Mouse (Mus musculus): ENCODE measurements at regions not wholly inside any gene's neighbourhood (a gene's known extent, or its start where the extent isn't known, plus 50 kb on each side); places are given as distances from the start of the nearest gene placed in this dataset.
A peak's percentile ranks its signal among the peaks of the same experiment; 100 is the strongest.

DNA sequence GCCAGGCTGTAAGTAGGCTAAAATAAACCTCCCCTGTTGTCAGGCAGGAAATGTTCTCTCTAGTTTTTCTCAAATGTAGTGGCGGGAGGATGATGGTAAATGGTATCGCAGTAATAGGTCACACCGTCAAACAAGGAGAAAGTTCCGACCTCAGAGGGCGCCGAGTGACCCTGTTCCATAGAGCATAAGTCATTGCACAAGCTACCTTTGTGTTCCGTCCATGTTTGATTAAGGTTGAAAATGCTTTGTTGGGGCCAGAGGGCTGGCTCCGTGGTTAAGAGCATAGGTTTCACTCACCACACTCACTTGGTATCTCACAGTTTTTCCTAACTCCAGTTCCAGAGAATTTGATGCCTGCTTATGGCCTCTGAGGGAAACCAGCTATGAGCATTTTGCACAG, 920.4 kb upstream of the Adgrl2 start:
- Histone ChIP-seq H3K4me3 (replicated peaks; ENCODE audit: insufficient read depth, low read depth, low read length) (no peak overlapping the region), H3K27me3 (ENCODE audit: control insufficient read depth, insufficient read depth, low read length) (no peaks in the 10 kb centered on the region), H3K4me1 (ENCODE audit: control insufficient read depth, insufficient read depth, low read length) (no peaks in the 10 kb centered on the region), H3K27ac (ENCODE audit: insufficient read depth, low read length) (no peak overlapping the region)
- DNase-seq: no peak
- 92% methylated on average over 8 of the region's 8 CpGs for WGBS
- no peak for TF ChIP-seq POLR2A (IDR thresholded peaks at IDR 0.05; ENCODE audit: borderline replicate concordance, insufficient read depth, low read length)
- TF ChIP-seq CTCF (IDR thresholded peaks at IDR 0.05; ENCODE audit: borderline replicate concordance, insufficient read depth, low read depth, low read length): no peak

DNA sequence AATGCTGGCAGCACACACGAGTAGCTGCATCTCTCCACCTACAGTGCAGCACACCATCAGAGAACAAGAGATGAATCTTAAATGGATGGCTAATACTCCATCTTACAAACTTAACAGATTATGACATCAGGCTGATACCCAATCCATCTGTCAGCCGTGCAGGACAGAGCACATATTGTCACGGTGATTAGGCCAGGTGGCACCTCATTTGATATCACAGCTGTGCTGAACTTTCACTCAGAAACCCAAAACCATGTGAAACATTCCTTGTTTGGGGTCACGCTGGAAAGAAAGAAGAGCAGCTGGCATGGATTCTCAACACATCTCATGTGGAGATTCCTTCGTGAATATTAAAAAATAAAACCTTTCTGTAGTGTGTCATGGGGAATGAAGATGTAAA, 911.4 kb upstream of the Adgrl2 start:
- Histone ChIP-seq H3K4me1 (ENCODE audit: control insufficient read depth, insufficient read depth, low read length) (no peaks in the 10 kb centered on the region), H3K27me3 (ENCODE audit: control insufficient read depth, insufficient read depth, low read length) (no peaks in the 10 kb centered on the region), H3K4me3 (replicated peaks; ENCODE audit: insufficient read depth, low read depth, low read length) (no peak overlapping the region), H3K27ac (ENCODE audit: insufficient read depth, low read length) (no peak overlapping the region)
- WGBS: 22% methylated on average over 5 of the region's 5 CpGs
- TF ChIP-seq POLR2A (IDR thresholded peaks at IDR 0.05; ENCODE audit: borderline replicate concordance, insufficient read depth, low read length): no peak
- TF ChIP-seq CTCF (IDR thresholded peaks at IDR 0.05; ENCODE audit: borderline replicate concordance, insufficient read depth, low read depth, low read length): no peak
- no peak for DNase-seq

DNA sequence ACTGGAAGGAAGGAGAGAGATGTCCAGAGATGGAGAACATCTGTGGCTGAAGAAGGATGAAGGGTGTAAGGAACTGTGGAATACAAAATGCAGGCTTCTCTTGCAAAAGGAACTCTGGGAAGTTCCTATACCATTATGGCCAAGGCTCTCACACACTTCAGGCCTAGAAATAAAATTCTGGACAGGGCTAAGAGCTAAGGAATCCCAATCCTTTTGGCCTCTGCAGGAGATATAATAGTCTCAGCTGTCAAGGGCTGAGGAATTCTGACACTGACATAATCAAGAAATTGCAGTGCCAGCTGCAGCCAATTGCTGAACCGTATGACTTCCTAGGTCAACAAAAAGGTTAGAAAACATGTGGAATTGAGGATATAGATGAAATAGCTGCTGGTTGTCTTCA, 886.2 kb upstream of the Adgrl2 start:
- no peaks in the 10 kb centered on the region for H3K4me1 ChIP-seq (ENCODE audit: control insufficient read depth, insufficient read depth, low read length)
- no peak for TF ChIP-seq POLR2A (IDR thresholded peaks at IDR 0.05; ENCODE audit: borderline replicate concordance, insufficient read depth, low read length)
- TF ChIP-seq CTCF (IDR thresholded peaks at IDR 0.05; ENCODE audit: borderline replicate concordance, insufficient read depth, low read depth, low read length): no peak
- no peak overlapping the region for H3K27ac ChIP-seq (ENCODE audit: insufficient read depth, low read length)
- WGBS: 77% methylated on average over 1 of the region's 1 CpGs
- no peak for DNase-seq
- H3K27me3 ChIP-seq (ENCODE audit: control insufficient read depth, insufficient read depth, low read length): no peaks in the 10 kb centered on the region
- no peak overlapping the region for H3K4me3 ChIP-seq (replicated peaks; ENCODE audit: insufficient read depth, low read depth, low read length)

DNA sequence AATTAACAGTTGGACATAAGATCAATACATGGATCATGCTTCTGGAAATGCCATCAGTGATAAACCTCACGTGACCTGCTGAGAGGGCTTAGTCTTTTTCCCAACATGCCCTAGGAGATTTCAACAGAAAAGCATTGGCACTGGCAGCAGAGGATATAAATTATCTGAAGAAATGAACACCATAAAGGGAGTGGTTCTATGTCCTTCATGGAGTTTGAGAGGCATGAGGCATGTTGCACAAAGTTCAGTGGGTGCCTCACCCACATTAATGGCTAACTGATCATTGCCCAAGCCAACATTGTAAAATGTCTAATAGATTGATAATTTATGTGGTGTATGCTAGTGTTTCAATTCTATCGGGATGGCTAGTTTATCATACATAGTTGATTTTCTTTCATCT, 875.6 kb upstream of the Adgrl2 start:
- Histone ChIP-seq H3K4me3 (replicated peaks; ENCODE audit: insufficient read depth, low read depth, low read length) (no peak overlapping the region), H3K27ac (ENCODE audit: insufficient read depth, low read length) (no peak overlapping the region), H3K27me3 (ENCODE audit: control insufficient read depth, insufficient read depth, low read length) (no peaks in the 10 kb centered on the region), H3K4me1 (ENCODE audit: control insufficient read depth, insufficient read depth, low read length) (no peaks in the 10 kb centered on the region)
- TF ChIP-seq CTCF (IDR thresholded peaks at IDR 0.05; ENCODE audit: borderline replicate concordance, insufficient read depth, low read depth, low read length) (no peak), POLR2A (IDR thresholded peaks at IDR 0.05; ENCODE audit: borderline replicate concordance, insufficient read depth, low read length) (no peak)
- no peak for DNase-seq
- 84% methylated on average over 2 of the region's 2 CpGs for WGBS

DNA sequence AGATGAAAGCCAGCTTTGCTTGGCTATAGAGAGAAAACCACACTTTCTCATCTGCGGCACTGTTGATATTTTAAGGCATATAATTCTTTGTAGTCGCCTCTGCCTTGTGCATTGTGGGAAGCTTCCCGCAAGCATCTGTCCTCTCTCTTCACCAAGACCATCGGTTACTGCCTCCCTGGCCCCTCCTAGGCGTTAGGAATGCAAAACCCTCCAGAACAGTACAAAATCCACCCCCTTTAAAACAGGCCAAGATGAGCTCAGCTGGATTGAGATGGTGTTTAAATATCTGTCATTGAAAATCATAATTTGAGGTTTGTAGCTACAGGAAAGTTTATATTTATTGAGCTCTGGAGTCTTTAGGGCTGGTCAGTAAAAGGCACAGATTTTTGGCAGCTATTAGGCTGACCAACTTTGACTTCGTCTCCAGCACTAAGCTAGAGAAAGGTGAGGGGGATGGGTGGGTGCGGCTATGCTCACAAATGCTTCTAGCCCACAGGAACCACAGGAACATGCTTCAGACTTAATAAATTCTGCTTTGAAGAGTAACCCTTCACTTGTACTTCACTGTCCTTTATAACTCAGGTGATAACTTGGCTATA, 856.7 kb upstream of the Adgrl2 start:
- DNase-seq: no peak
- no peak for TF ChIP-seq POLR2A (IDR thresholded peaks at IDR 0.05; ENCODE audit: borderline replicate concordance, insufficient read depth, low read length)
- no peak for TF ChIP-seq CTCF (IDR thresholded peaks at IDR 0.05; ENCODE audit: borderline replicate concordance, insufficient read depth, low read depth, low read length)
- Histone ChIP-seq H3K27ac (ENCODE audit: insufficient read depth, low read length) (no peak overlapping the region), H3K4me1 (ENCODE audit: control insufficient read depth, insufficient read depth, low read length) (no peaks in the 10 kb centered on the region), H3K4me3 (replicated peaks; ENCODE audit: insufficient read depth, low read depth, low read length) (no peak overlapping the region), H3K27me3 (ENCODE audit: control insufficient read depth, insufficient read depth, low read length) (no peaks in the 10 kb centered on the region; the same call in 1 of the 2 replicates)
- WGBS: 91% methylated on average over 7 of the region's 7 CpGs

DNA sequence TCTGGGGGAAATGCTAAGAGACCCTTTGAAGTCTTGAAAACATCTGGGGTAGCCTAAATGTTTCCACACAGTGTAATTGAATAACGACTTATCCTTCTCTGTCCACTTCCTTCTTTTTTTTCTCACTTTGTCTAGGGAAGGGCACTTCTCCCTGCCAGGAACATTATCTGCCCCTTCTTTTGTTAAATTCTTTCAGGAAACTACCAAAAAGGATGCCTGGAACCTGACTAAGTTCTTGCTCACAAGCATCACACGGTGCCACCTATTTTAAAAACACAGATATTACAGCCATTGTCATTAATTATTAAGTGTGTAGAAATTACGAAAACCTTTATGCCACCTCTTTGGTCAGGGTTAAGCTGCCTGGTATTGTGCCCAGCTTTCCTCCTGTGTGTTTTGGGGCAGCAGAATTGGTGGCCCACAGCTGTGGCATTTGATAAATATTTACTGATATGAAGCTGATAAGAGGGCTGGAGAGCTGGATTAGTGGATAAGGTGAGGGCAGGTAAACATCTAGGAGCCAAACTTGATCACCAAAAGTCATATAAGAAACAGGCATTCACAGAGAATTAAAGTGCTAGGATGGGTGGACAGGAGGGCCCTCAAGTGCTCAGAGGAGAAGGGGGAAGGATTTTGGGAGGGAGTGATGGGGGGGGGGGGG, 855.6 kb upstream of the Adgrl2 start:
- Histone ChIP-seq H3K27me3 (ENCODE audit: control insufficient read depth, insufficient read depth, low read length) (no peaks in the 10 kb centered on the region; the same call in 1 of the 2 replicates), H3K27ac (ENCODE audit: insufficient read depth, low read length) (no peak overlapping the region), H3K4me3 (replicated peaks; ENCODE audit: insufficient read depth, low read depth, low read length) (no peak overlapping the region), H3K4me1 (ENCODE audit: control insufficient read depth, insufficient read depth, low read length) (no peaks in the 10 kb centered on the region)
- DNase-seq: no peak
- no peak for TF ChIP-seq POLR2A (IDR thresholded peaks at IDR 0.05; ENCODE audit: borderline replicate concordance, insufficient read depth, low read length)
- TF ChIP-seq CTCF (IDR thresholded peaks at IDR 0.05; ENCODE audit: borderline replicate concordance, insufficient read depth, low read depth, low read length): no peak
- WGBS: 69% methylated on average over 3 of the region's 3 CpGs

DNA sequence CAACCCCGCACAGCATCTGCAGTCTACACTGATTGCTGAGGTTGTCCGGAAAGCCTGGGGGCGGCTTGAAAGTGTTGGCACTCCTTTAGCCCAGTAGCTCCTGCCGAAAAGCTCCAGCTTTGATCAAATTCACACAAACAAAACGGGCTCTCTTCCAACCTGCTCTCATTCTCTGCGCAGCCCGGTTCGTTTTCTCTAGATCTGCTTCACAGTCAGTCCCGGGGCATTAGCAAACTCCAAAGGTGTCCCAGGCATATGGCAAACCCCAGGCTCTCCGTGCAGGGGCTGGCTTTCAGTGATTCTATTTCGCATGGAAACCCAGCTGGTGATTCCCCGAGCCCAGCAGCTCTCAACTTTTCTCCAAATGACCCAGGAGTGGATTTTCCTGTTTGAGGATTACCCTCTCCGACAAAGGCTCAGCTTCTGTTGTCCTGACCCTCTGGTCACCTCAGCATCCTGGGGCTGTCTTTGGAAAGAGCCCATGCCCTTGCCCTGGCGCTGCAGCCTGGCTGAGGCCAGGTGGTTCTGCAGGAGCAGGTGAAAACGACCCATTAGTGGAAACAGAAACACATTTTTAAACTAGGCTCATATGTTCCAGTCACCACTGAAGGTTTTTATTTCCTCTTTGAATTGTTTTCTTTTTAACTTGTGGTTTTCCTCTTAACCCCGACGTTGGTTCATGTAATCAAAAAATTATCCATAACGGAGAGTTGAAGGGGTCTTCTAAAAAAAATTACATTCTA, 854.9 kb upstream of the Adgrl2 start:
- H3K4me3 ChIP-seq (replicated peaks; ENCODE audit: insufficient read depth, low read depth, low read length): no peak overlapping the region
- no peaks in the 10 kb centered on the region for H3K4me1 ChIP-seq (ENCODE audit: control insufficient read depth, insufficient read depth, low read length)
- no peak for TF ChIP-seq CTCF (IDR thresholded peaks at IDR 0.05; ENCODE audit: borderline replicate concordance, insufficient read depth, low read depth, low read length)
- TF ChIP-seq POLR2A (IDR thresholded peaks at IDR 0.05; ENCODE audit: borderline replicate concordance, insufficient read depth, low read length): no peak
- no peak overlapping the region for H3K27ac ChIP-seq (ENCODE audit: insufficient read depth, low read length)
- H3K27me3 ChIP-seq (ENCODE audit: control insufficient read depth, insufficient read depth, low read length): no peaks in the 10 kb centered on the region; the same call in 1 of the 2 replicates
- DNase-seq: peak; percentile 26 to 43
- 12% methylated on average over 18 of the region's 18 CpGs for WGBS

DNA sequence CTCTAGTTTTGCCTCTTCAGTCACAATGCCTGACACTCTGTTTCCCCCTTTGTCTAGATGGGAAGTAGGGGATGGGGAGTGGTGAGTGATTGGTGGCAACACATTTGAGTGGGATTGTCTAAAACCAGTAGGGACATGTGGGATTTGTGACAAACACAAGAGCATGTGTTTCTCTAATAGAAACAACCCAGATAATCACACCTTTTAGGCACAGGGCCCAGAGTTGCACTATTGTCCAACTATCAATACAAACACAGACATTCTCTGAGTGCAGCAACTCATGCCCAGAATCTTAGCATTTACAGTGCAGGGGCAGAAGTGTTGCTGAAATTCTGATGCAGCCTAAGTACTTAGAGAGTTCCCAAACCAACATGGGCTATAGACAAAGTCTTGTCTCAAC, 847.6 kb upstream of the Adgrl2 start:
- TF ChIP-seq CTCF (IDR thresholded peaks at IDR 0.05; ENCODE audit: borderline replicate concordance, insufficient read depth, low read depth, low read length): no peak
- no peak for TF ChIP-seq POLR2A (IDR thresholded peaks at IDR 0.05; ENCODE audit: borderline replicate concordance, insufficient read depth, low read length)

More for the DNA sequence above, 847.6 kb upstream of the Adgrl2 start:
- no peak for DNase-seq
- no peak overlapping the region for H3K27ac ChIP-seq (ENCODE audit: insufficient read depth, low read length)
- H3K4me1 ChIP-seq (ENCODE audit: control insufficient read depth, insufficient read depth, low read length): no peaks in the 10 kb centered on the region
- H3K27me3 ChIP-seq (ENCODE audit: control insufficient read depth, insufficient read depth, low read length): no peaks in the 10 kb centered on the region
- no peak overlapping the region for H3K4me3 ChIP-seq (replicated peaks; ENCODE audit: insufficient read depth, low read depth, low read length)
